Mouse (Mus musculus) spleen, adult 2 months (tissue): ENCODE data around the gene Morn1.

Source experiments
- CTCF ChIP-seq: fragments of 200-500 bp; IDR thresholded peaks from 2 replicates; pipeline ENCODE4 v1.5.1; 2011; ENCODE audit warnings: mild to moderate bottlenecking, inconsistent platforms; ENCODE audit not compliant: insufficient read depth, insufficient read length, insufficient replicate concordance; ENCODE audit errors: extremely low read depth
- POLR2A ChIP-seq: fragments of 200-500 bp; IDR thresholded peaks from 2 replicates; pipeline ENCODE4 v1.6.1; 2011; ENCODE audit warnings: low read depth, low read length, inconsistent platforms

- no peak for TF ChIP-seq POLR2A
- TF ChIP-seq CTCF = no peak
Observed at GRCm38 (mm10) chr4:155144548-155145180, 58.3 kb downstream of the Morn1 start.
